In the genomic region with DNA sequence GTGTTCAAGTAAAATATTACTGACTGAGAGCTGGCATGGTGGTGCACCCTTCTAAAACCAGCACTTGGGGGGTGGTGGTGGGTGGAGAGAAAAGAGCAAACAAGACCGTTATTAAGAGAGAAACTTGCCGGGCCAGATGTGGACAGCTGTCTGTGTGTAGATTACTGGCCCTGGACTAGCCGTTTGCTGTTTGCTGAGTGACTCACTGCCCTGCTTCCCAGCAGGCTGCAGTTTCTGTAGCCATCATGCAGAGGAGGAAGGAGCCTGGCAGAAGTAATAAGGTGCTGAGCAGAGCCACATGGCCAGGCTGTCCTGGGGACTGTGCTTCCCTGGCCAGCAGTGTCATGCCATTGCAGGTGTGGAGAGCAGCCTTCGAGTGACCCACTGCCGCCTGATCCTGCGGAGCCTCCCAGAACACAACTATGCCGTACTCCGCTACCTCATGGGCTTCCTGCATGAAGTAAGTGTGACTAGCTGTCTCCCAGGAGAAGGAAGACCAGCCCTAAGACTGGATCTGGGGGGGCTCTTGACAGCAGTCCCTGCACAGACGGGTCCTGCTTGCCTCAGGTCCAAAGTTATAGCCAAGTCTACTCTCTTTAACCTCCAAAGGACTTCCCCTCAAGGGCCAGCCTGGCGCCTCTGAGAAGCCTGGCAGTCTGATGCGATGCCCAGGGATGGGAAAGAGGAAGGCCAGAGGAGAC, we compare ENCODE assay signal across 18 mouse cellular contexts. TPM values are rescaled to one million over a fixed set of nuclear protein-coding genes. Genes with fewer than 3 reads are reported as not detected.
DNase-seq lines count a peak whose midpoint lies in the region; ATAC-seq and TF ChIP-seq lines count a peak whose summit lies in the region.
"Had no signal": no experiment of that assay in that cellular context is flagged by ENCODE, and none has a peak within 500 bp of the region (broad histone marks: within the 10 kb centered on the region; RNA-seq: fewer than 3 reads in every experiment).

No protein-coding gene starts in this region.

- H3K9ac ChIP-seq in kidney, embryonic 16.5 days (replicated peaks; ENCODE audit: low read length) = no peak overlapping the region
- H3K9ac ChIP-seq in stomach, postnatal 0 days (ENCODE audit: low read length) = no peak overlapping the region
- no peak overlapping the region for H3K9ac ChIP-seq in forebrain, embryonic 14.5 days (ENCODE audit: low read length)
- H3K9ac ChIP-seq: hindbrain, embryonic 14.5 days; liver, postnatal 0 days; midbrain, embryonic 15.5 days had no signal

- H3K27me3 ChIP-seq in kidney, embryonic 16.5 days (ENCODE audit: insufficient read depth, low read length) = no peaks in the 10 kb centered on the region
- no peaks in the 10 kb centered on the region for H3K27me3 ChIP-seq in stomach, postnatal 0 days (ENCODE audit: control insufficient read depth, insufficient read depth, low read length)
- no peaks in the 10 kb centered on the region for H3K27me3 ChIP-seq in forebrain, embryonic 14.5 days (replicated peaks; ENCODE audit: control insufficient read depth, insufficient read depth, low read length)
- H3K27me3 ChIP-seq: midbrain, embryonic 15.5 days had no signal

- WGBS in kidney, embryonic 16.5 days = 70% methylated on average over 11 of the region's 11 CpGs
- 60% methylated on average over 11 of the region's 11 CpGs for WGBS in stomach, postnatal 0 days
- WGBS in forebrain, embryonic 14.5 days = 91% methylated on average over 11 of the region's 11 CpGs

- no peaks in the 10 kb centered on the region for H3K9me3 ChIP-seq in kidney, embryonic 16.5 days (ENCODE audit: low read length)
- H3K9me3 ChIP-seq in stomach, postnatal 0 days (ENCODE audit: control insufficient read depth, low read length) = no peaks in the 10 kb centered on the region
- no peaks in the 10 kb centered on the region for H3K9me3 ChIP-seq in forebrain, embryonic 14.5 days (replicated peaks; ENCODE audit: control insufficient read depth, low read length)
- H3K9me3 ChIP-seq: midbrain, embryonic 15.5 days had no signal

- TF ChIP-seq CTCF in stomach, postnatal 0 days (IDR thresholded peaks at IDR 0.05; ENCODE audit: low read depth) = no peak

- no peaks in the 10 kb centered on the region for H3K36me3 ChIP-seq in kidney, embryonic 16.5 days (ENCODE audit: insufficient read depth, low read length)
- no peaks in the 10 kb centered on the region for H3K36me3 ChIP-seq in stomach, postnatal 0 days (ENCODE audit: control insufficient read depth, insufficient read depth, low read length)
- no peaks in the 10 kb centered on the region for H3K36me3 ChIP-seq in forebrain, embryonic 14.5 days (ENCODE audit: control insufficient read depth, insufficient read depth, low read length)
- H3K36me3 ChIP-seq: midbrain, embryonic 15.5 days had no signal

- intact Hi-C loops in heart, postnatal 14 days (cut with DNase I) = no loop called here

- H3K4me1 ChIP-seq in kidney, embryonic 16.5 days (ENCODE audit: insufficient read depth, low read length) = no peaks in the 10 kb centered on the region
- no peaks in the 10 kb centered on the region for H3K4me1 ChIP-seq in stomach, postnatal 0 days (replicated peaks; ENCODE audit: control insufficient read depth, insufficient read depth)
- H3K4me1 ChIP-seq in forebrain, embryonic 14.5 days (ENCODE audit: control insufficient read depth, insufficient read depth, low read length) = 0 out of 2 replicates have a peak, but pooled peaks cover 2% of the 10 kb centered on the region

- no peak for TF ChIP-seq EP300 in stomach, postnatal 0 days (optimal IDR thresholded peaks at IDR 0.05)

- no peak for DNase-seq in kidney, adult 11 months
- peak; percentile 81 for DNase-seq in NIH3T3 (ENCODE audit: low read depth)
- DNase-seq in heart, postnatal 14 days = peak; percentile 54 to 65
- DNase-seq in stomach, postnatal 0 days (ENCODE audit: low spot score) = peak; percentile 61
- no peak for DNase-seq in ovary, postnatal 36 days (ENCODE audit: low spot score)
- DNase-seq in forebrain, embryonic 14.5 days (ENCODE audit: low spot score) = no peak
- DNase-seq: cerebellum, adult 11-12 months; kidney, adult 8-10 months; kidney, postnatal 4 days; liver; liver, postnatal 0 days; right cerebral cortex, adult 18-20 months; thymus, adult 18-20 months had no signal

- H3K4me3 ChIP-seq in kidney, embryonic 16.5 days (ENCODE audit: low read length) = no peak overlapping the region
- H3K4me3 ChIP-seq in stomach, postnatal 0 days (ENCODE audit: low read depth, low read length) = no peak overlapping the region
- H3K4me3 ChIP-seq in forebrain, embryonic 14.5 days (ENCODE audit: low read depth, low read length) = no peak overlapping the region
- H3K4me3 ChIP-seq: erythroblast, embryonic 14.5 days; midbrain, embryonic 15.5 days had no signal

- no peak overlapping the region for H3K4me2 ChIP-seq in kidney, embryonic 16.5 days (replicated peaks; ENCODE audit: low read depth, low read length)
- H3K4me2 ChIP-seq in stomach, postnatal 0 days (replicated peaks; ENCODE audit: low read depth) = no peak overlapping the region
- no peak overlapping the region for H3K4me2 ChIP-seq in forebrain, embryonic 14.5 days (ENCODE audit: low read length)
- H3K4me2 ChIP-seq: hindbrain, embryonic 14.5 days; midbrain, embryonic 15.5 days had no signal

- ATAC-seq in kidney, embryonic 16.5 days (ENCODE audit: low FRiP score, low TSS enrichment) = 0 out of 2 replicates have a peak, but pooled peaks have one; percentile 14
- ATAC-seq in stomach, postnatal 0 days (ENCODE audit: low FRiP score, low TSS enrichment) = peak; percentile 78
- no peak for ATAC-seq in forebrain, embryonic 14.5 days
- ATAC-seq: liver, postnatal 0 days; midbrain, embryonic 15.5 days had no signal

- no peak overlapping the region for H3K27ac ChIP-seq in kidney, embryonic 16.5 days (ENCODE audit: low read length)
- no peak overlapping the region for H3K27ac ChIP-seq in stomach, postnatal 0 days (replicated peaks)
- H3K27ac ChIP-seq in forebrain, embryonic 14.5 days (ENCODE audit: low read depth, low read length) = no peak overlapping the region
- H3K27ac ChIP-seq: hindbrain, embryonic 14.5 days; midbrain, embryonic 15.5 days had no signal

RNA-seq across cellular contexts. Expression of gene Arhgap8, which starts 49.9 kb away (rescaled TPM):
- 12.3 and 13.8 TPM in 2 replicates for polyA plus RNA-seq in kidney, embryonic 16.5 days (2015; fragmentation: Nextera tagmentation; extraction: Ambion mirVana)
- total RNA-seq in heart, postnatal 14 days (2021) = 1 to 10 TPM in 1 of 2 experiments, under 1 TPM in 1; 0.86 to 2.6 TPM
- polyA plus RNA-seq in stomach, postnatal 0 days (2015; fragmentation: Nextera tagmentation; extraction: Ambion mirVana) = 20.2 and 22.0 TPM in 2 replicates
- 0.20 and 0.37 TPM in 2 replicates for polyA plus RNA-seq in forebrain, embryonic 14.5 days (2014; fragmentation: Nextera tagmentation; extraction: Ambion mirVana)
- polyA plus RNA-seq: erythroblast, embryonic 14.5 days; macrophage had no signal

Comparison
In these comparisons a context has a peak if more than half of its experiments do, and no peak if none do; other contexts are left out.
1. DNase-seq: peak in NIH3T3 (single experiment), heart, postnatal 14 days (2 of 2) and stomach, postnatal 0 days (single experiment); none in kidney, adult 11 months (single experiment), ovary, postnatal 36 days (single experiment) and forebrain, embryonic 14.5 days (single experiment).